Mouse (Mus musculus): Measurements from ENCODE around the gene Glis3. TPM values are rescaled to one million over a fixed set of nuclear protein-coding genes. Genes with fewer than 3 reads are reported as not detected.
A peak's percentile ranks its signal among the peaks of the same experiment; 100 is the strongest.

Gene Glis3
- polyA plus RNA-seq, 1 experiment: 0.06 TPM

DNA sequence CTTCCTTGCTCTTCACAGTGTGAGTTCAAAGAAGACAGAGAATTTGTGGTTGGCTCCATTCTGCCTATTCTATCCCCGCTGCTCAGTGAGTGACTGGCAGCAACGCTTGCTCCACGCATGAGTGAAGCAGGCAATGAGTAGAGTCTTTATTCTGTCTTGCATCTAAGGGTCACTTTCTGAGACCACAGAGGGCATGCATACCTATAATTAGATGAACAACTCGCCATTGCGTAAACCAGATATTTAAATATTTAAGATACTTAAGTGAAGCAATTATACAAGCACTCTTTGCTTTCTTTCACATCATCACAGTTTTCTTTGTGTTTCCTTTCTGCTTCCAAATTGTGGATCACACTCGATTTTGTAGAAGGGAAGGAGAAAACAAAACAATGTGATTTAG, 163.4 kb downstream of the Glis3 start:
- no peaks in the 10 kb centered on the region for H3K36me3 ChIP-seq (replicated peaks; ENCODE audit: low read length)
- no peaks in the 10 kb centered on the region for H3K27me3 ChIP-seq (replicated peaks)
- no peak for TF ChIP-seq FLI1 (IDR thresholded peaks at IDR 0.05; ENCODE audit: low read length)
- no peak for TF ChIP-seq GATA1 (IDR thresholded peaks at IDR 0.05; ENCODE audit: borderline replicate concordance, low read length)
- H3K4me1 ChIP-seq: no peaks in the 10 kb centered on the region
- peaks cover 5% of the 10 kb centered on the region; the same call in 1 of the 2 replicates for H3K9me3 ChIP-seq
- no peak overlapping the region for H3K4me3 ChIP-seq (replicated peaks)

- Histone ChIP-seq H3K27me3 (replicated peaks) (no peaks in the 10 kb centered on the region), H3K4me3 (replicated peaks) (no peak overlapping the region), H3K4me1 (no peaks in the 10 kb centered on the region), H3K36me3 (replicated peaks; ENCODE audit: low read length) (no peaks in the 10 kb centered on the region), H3K9me3 (peaks cover 17% of the 10 kb centered on the region)
- no peak for TF ChIP-seq GATA1 (IDR thresholded peaks at IDR 0.05; ENCODE audit: borderline replicate concordance, low read length)
- no peak for TF ChIP-seq FLI1 (IDR thresholded peaks at IDR 0.05; ENCODE audit: low read length)
Measured at GRCm38 (mm10) chr19:28512475-28512874, 167.4 kb downstream of the Glis3 start.

- no peaks in the 10 kb centered on the region for H3K36me3 ChIP-seq (replicated peaks; ENCODE audit: low read length)
- H3K4me3 ChIP-seq (replicated peaks): no peak overlapping the region
- H3K27me3 ChIP-seq (replicated peaks): no peaks in the 10 kb centered on the region
- H3K4me1 ChIP-seq: no peaks in the 10 kb centered on the region
- TF ChIP-seq FLI1 (IDR thresholded peaks at IDR 0.05; ENCODE audit: low read length) (no peak), GATA1 (IDR thresholded peaks at IDR 0.05; ENCODE audit: borderline replicate concordance, low read length) (no peak)
- peaks cover 17% of the 10 kb centered on the region for H3K9me3 ChIP-seq
Measured at GRCm38 (mm10) chr19:28511910-28512309, 168.0 kb downstream of the Glis3 start.

DNA sequence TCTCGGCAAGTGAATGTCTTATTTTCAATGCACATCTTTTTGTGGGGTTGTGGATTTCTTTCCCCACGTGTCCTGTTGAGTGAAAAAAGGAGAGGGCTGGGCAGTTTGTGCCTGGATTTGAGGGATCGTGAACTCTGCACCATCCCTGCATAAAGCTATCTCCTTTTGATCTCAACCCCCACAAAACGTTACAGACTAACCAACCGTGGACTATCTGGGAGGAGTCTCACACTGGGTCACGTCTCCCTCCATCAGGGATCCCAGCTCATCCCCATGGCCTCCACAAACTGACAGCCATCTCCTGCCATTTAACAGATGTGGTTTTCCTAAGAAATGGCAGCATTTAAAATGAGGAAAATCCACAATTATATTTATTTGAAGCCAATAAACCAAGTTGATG, 174.5 kb downstream of the Glis3 start:
- Histone ChIP-seq H3K4me3 (replicated peaks) (no peak overlapping the region), H3K9me3 (peaks cover 18% of the 10 kb centered on the region), H3K4me1 (no peaks in the 10 kb centered on the region), H3K36me3 (replicated peaks; ENCODE audit: low read length) (no peaks in the 10 kb centered on the region), H3K27me3 (replicated peaks) (no peaks in the 10 kb centered on the region)
- TF ChIP-seq GATA1 (IDR thresholded peaks at IDR 0.05; ENCODE audit: borderline replicate concordance, low read length): no peak
- no peak for TF ChIP-seq FLI1 (IDR thresholded peaks at IDR 0.05; ENCODE audit: low read length)

- H3K9me3 ChIP-seq: peaks cover 10% of the 10 kb centered on the region
- TF ChIP-seq FLI1 (IDR thresholded peaks at IDR 0.05; ENCODE audit: low read length): no peak
- TF ChIP-seq GATA1 (IDR thresholded peaks at IDR 0.05; ENCODE audit: borderline replicate concordance, low read length): no peak
- no peaks in the 10 kb centered on the region for H3K27me3 ChIP-seq (replicated peaks)
- no peaks in the 10 kb centered on the region for H3K4me1 ChIP-seq
- H3K36me3 ChIP-seq (replicated peaks; ENCODE audit: low read length): no peaks in the 10 kb centered on the region
- peak overlapping the region; percentile 47 for H3K4me3 ChIP-seq (replicated peaks)
Measured at GRCm38 (mm10) chr19:28503011-28503410, 176.9 kb downstream of the Glis3 start.

- H3K36me3 ChIP-seq (replicated peaks; ENCODE audit: low read length): no peaks in the 10 kb centered on the region
- TF ChIP-seq FLI1 (IDR thresholded peaks at IDR 0.05; ENCODE audit: low read length) (no peak), GATA1 (IDR thresholded peaks at IDR 0.05; ENCODE audit: borderline replicate concordance, low read length) (no peak)
- H3K27me3 ChIP-seq (replicated peaks): no peaks in the 10 kb centered on the region
- H3K9me3 ChIP-seq: peaks cover 15% of the 10 kb centered on the region
- H3K4me3 ChIP-seq (replicated peaks): no peak overlapping the region
- H3K4me1 ChIP-seq: no peaks in the 10 kb centered on the region
Measured at GRCm38 (mm10) chr19:28500975-28501374, 178.9 kb downstream of the Glis3 start.

DNA sequence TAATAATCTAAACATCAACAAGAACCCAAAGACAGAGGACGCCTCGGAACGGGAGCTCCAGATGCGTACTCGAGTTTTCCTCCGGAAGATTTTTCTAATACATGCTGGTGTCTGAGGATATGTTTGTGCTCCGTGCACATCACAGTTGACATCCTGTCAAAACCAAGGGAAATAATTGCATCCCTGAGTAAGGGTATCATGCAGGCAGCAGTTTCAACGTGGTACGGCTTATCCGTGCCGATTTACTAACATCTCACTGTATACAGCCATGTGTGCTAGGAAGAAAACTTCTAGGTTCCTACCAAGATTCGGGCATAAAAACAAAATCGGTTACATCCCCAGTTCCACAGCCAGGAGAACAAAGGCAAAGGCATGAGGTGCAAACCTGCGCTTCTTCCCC, 179.4 kb downstream of the Glis3 start:
- no peak overlapping the region for H3K4me3 ChIP-seq (replicated peaks)
- no peaks in the 10 kb centered on the region for H3K36me3 ChIP-seq (replicated peaks; ENCODE audit: low read length)
- no peaks in the 10 kb centered on the region for H3K4me1 ChIP-seq
- TF ChIP-seq GATA1 (IDR thresholded peaks at IDR 0.05; ENCODE audit: borderline replicate concordance, low read length) (no peak), FLI1 (IDR thresholded peaks at IDR 0.05; ENCODE audit: low read length) (no peak)
- no peaks in the 10 kb centered on the region for H3K27me3 ChIP-seq (replicated peaks)
- H3K9me3 ChIP-seq: peaks cover 16% of the 10 kb centered on the region

DNA sequence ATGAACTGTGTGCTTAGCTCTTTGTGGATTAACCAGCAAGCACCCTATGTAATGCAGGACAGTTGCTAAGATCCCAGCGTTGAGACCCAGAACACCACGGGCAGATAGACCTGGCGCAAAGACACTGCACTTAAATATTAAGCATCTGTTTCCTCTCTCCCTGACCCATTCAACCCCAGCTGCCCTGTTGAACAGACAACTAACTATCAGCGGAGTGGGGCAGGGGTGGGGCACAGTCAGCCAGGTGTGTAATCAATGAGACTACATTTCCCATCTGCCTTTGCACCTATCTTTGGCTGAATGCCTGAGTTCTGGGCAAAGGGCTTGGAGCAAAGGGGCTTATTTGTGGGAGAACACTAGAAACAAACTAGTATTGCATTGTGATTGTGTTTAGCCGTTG, 180.1 kb downstream of the Glis3 start:
- H3K27me3 ChIP-seq (replicated peaks): no peaks in the 10 kb centered on the region
- H3K4me3 ChIP-seq (replicated peaks): no peak overlapping the region
- H3K4me1 ChIP-seq: no peaks in the 10 kb centered on the region
- H3K36me3 ChIP-seq (replicated peaks; ENCODE audit: low read length): no peaks in the 10 kb centered on the region
- TF ChIP-seq GATA1 (IDR thresholded peaks at IDR 0.05; ENCODE audit: borderline replicate concordance, low read length) (no peak), FLI1 (IDR thresholded peaks at IDR 0.05; ENCODE audit: low read length) (no peak)
- peaks cover 16% of the 10 kb centered on the region for H3K9me3 ChIP-seq

DNA sequence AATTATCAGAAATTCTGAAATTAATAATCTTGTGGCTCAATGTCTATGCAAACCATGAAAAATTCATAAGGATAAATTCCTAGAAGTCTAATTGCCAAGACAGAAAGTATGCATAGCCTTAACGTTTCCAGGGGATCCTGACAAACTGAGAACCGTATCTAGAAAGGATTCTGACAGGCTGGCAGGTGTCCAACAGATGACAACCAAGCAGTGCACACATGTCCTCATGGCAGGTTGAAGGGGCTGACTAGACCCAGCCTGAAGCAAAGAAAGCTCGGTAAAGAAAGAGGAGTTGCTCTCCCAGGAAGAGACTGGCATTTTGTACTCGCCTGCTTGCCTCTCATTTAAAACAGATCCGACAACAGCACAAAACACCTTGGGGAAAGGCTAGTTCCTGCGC, 184.0 kb downstream of the Glis3 start:
- no peak overlapping the region for H3K4me3 ChIP-seq (replicated peaks)
- no peaks in the 10 kb centered on the region for H3K36me3 ChIP-seq (replicated peaks; ENCODE audit: low read length)
- TF ChIP-seq FLI1 (IDR thresholded peaks at IDR 0.05; ENCODE audit: low read length) (no peak), GATA1 (IDR thresholded peaks at IDR 0.05; ENCODE audit: borderline replicate concordance, low read length) (no peak)
- H3K4me1 ChIP-seq: no peaks in the 10 kb centered on the region
- H3K27me3 ChIP-seq (replicated peaks): no peaks in the 10 kb centered on the region
- peaks cover 18% of the 10 kb centered on the region for H3K9me3 ChIP-seq

GRCm38 (mm10) chr19:28493605-28494260, 186.1 kb downstream of the Glis3 start:
- no peak for TF ChIP-seq FLI1 (IDR thresholded peaks at IDR 0.05; ENCODE audit: low read length)
- no peak for TF ChIP-seq GATA1 (IDR thresholded peaks at IDR 0.05; ENCODE audit: borderline replicate concordance, low read length)

More at GRCm38 (mm10) chr19:28493605-28494260, 186.1 kb downstream of the Glis3 start:
- Histone ChIP-seq H3K4me3 (replicated peaks) (no peak overlapping the region), H3K36me3 (replicated peaks; ENCODE audit: low read length) (no peaks in the 10 kb centered on the region), H3K27me3 (replicated peaks) (no peaks in the 10 kb centered on the region), H3K9me3 (peaks cover 14% of the 10 kb centered on the region; the same call in 1 of the 2 replicates), H3K4me1 (no peaks in the 10 kb centered on the region)
